Mouse (Mus musculus) kidney, postnatal 36 days (tissue): ENCODE data around the gene Flvcr2.
A peak's percentile ranks its signal among the peaks of the same experiment; 100 is the strongest.

ENCODE experiments used
- DNase-seq, 2 experiments: peaks; one replicate each; pipeline ENCODE4 v3.0.0; 2021 to 2022; ENCODE audit warnings: mixed read lengths in 2 of 2

Flvcr2 gene

DNA sequence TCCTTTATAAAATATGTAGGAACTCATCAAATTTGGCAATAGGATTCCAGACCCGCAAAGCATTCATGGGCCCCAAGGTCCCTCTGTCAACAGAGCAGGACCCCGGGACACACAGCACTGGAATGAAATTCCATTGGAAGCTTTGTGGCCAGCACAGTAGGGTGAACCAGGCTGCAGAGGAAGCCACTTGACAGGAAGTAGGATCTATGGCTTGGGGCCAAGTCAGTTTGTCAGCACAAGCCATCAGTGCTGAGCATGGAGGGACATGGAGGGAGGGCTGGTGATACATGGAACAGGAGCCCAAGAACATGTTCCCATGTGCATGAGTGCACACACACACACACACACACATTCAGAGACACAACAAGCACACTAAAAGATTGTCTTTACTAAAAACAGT, 10.1 kb upstream of the Flvcr2 start:
- DNase-seq = peak; percentile 52 to 63

DNA sequence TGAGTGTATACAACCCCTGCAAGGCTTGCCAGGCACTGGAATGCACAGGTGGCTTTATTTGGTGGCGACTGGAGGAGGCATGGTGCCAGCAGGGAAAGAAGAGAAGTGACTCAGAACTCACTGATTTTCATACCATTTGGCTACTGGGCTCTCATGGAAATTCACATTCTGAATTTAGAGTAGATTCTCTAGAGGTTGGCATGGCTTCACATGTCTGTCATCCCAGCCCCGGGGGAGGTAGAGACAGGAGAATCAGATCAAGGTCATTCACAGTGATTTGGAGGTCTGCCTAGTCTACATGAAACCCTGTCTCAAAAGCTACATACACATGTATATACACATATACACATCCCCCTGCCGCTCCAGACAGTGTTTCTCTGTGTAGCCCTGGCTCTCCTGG, 9.4 kb upstream of the Flvcr2 start:
- no peak for DNase-seq

GRCm38 (mm10) chr12:85746696-85747219, 419 bp downstream of the Flvcr2 start:
- no peak for DNase-seq

GRCm38 (mm10) chr12:85747343-85747742, 1.0 kb downstream of the Flvcr2 start:
- DNase-seq = peak in 1 of 2 experiments; percentile 32

DNA sequence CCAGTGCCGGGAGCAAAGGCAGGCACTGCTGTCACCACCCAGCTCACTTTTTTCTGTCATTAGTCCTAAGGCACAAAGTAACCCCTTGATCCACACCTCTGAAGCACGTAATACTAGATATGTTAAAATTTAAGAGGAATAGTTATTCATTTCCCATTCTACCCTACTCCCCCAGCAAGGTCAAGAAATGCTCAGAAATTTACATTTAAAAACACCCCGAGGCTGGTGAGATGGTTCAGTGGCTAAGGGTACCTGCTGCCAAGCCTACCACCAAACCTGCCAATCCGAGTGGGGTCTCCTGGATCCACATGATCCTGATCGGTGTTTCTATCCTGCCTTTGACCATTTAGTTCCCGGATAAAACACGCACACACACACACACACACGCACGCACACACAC, 3.5 kb downstream of the Flvcr2 start:
- DNase-seq = peak; percentile 67 to 81

- DNase-seq = peak; percentile 45 to 71
Measured at GRCm38 (mm10) chr12:85752116-85752515, 5.8 kb downstream of the Flvcr2 start.

- DNase-seq = no peak
Measured at GRCm38 (mm10) chr12:85753223-85753622, 6.9 kb downstream of the Flvcr2 start.

DNA sequence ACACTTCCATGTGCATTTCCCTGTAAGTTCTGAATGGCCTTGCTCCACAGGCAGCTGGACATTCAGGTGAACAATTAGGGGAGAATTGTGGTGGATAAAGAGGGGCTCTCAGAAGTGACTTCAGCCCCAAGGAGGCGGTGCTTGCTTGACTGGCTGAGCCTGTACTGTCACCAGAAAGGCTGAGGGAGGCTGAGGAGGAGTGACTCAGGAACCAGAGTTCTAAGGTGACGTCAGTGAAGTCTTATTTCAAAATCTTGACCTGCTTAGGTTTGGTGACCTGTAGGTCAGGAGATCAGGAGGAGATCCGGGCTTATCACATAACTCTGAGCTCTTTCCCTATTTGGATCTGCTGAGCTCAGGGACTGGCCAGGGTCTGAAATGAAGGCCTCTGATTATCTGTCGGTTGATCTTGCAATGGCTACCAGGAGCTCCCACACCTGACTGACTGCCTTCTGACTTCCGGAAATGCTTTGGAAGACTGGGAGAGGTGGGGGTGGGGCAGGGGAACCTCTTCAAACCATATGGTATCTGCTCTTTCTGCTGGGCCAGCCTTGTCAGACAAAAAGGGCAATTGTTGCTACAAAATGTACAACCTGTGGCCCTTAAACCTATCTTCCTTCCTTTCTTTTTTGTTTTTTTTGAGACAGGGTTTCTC, 8.4 kb downstream of the Flvcr2 start:
- no peak for DNase-seq

DNA sequence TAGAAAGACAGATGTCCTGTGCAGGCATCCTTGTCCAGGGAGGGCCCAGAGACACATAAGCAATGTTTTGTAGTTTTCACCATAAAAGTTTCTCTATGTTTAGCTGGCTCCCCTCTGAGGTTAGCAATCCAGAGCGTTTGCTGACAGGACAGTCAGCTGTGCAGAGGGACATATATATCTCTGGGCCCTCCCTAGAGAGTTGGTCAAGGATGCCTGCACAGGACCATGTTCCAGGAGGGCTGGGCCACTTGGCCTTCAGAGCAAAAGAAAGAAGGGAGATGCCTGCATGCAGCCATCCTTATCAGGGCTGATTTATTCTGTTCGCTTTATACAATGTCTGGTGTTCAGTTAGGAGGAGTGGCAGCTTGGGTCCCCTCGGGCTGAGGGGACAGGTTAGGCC, 10.1 kb downstream of the Flvcr2 start:
- DNase-seq = no peak

GRCm38 (mm10) chr12:85757074-85757473, 10.7 kb downstream of the Flvcr2 start:
- no peak for DNase-seq

GRCm38 (mm10) chr12:85758741-85759140, 12.4 kb downstream of the Flvcr2 start:
- DNase-seq = peak; percentile 63 to 81

- peak in 1 of 2 experiments; percentile 42 for DNase-seq
Measured at GRCm38 (mm10) chr12:85761471-85761870, 15.1 kb downstream of the Flvcr2 start.

DNA sequence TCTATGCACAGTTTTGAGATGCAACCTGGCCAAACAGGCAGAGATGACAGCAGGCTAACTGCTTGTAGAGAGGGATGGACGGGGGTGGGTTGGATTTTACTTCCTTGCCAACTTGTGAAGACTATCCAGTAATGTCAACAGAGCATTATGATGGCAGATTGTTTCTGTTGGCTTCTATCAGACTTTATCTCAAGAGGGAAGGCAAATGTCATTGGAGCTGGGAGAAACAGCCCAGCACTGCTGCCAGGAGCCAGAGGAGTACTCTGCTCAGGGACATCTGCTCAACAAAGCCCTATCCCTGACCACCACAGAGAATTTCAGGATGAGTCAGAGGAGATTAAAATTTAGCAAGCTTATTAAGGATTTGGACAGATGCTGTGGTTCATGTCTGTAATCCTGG, 18.3 kb downstream of the Flvcr2 start:
- no peak for DNase-seq

DNA sequence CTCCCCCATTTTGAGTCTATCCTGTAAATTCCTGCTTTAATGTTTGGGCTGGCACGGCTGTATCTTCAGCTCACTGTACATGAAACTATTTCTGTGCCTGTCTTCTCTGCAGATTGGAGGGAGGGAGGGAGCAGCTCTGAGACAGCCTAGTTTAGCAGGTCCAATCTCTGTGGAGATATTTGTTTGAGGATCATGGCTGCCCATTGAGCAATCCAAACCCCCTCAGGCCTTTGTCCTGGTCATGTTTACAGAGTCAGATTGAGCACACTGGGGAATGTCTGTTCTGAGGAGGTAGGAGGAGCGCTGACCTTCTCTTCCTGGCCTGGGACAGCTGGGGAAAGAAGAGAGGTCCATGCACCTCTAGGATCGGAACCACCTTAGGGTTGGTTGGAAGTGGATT, 19.9 kb downstream of the Flvcr2 start:
- no peak for DNase-seq

GRCm38 (mm10) chr12:85767750-85768149, 21.4 kb downstream of the Flvcr2 start:
- DNase-seq = peak in 1 of 2 experiments; percentile 34

GRCm38 (mm10) chr12:85771356-85771755, 25.0 kb downstream of the Flvcr2 start:
- peak in 1 of 2 experiments; percentile 46 for DNase-seq

- no peak for DNase-seq
Measured at GRCm38 (mm10) chr12:85778962-85779361, 32.6 kb downstream of the Flvcr2 start.

DNA sequence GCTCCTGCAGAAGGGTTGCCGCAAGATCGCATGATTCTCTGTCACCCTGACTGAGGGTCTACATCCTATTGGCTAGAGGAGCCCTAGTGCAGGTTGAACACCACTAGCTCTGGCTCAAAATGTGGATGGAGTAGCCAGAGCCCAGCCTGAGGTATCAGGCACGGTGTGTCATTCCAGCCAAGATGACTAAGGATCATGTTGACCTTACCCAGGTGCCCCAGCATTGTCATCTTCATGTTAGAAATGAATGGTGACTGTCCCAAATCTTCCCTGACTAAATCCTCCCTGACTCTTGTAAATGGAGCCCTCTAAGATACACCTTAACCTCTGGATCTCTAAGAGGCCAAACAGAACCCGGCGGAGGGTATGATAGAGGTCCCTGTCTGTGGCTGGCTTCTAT, 33.4 kb downstream of the Flvcr2 start:
- DNase-seq = no peak

DNA sequence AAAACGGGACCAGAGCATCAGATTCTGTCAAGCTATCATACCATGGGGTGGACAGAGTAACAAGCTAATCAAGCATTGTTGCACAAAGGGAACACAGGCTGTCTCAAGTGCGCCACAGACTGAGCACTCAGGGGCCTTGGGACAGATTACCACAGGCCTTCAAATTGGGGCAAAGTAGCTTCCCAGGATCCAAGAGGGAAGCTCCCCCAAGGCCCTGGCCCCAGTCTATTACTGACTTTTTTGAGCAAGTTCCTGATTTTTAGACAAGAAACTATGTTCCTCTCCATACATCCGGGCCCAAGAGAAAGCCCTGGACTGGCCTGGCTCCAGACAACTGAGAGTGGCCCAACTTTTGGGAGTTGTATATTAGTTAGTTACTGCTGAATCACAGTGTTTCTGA, 35.3 kb downstream of the Flvcr2 start:
- DNase-seq = no peak

- DNase-seq = peak; percentile 53 to 68
Measured at GRCm38 (mm10) chr12:85784916-85785815, 38.8 kb downstream of the Flvcr2 start.

DNA sequence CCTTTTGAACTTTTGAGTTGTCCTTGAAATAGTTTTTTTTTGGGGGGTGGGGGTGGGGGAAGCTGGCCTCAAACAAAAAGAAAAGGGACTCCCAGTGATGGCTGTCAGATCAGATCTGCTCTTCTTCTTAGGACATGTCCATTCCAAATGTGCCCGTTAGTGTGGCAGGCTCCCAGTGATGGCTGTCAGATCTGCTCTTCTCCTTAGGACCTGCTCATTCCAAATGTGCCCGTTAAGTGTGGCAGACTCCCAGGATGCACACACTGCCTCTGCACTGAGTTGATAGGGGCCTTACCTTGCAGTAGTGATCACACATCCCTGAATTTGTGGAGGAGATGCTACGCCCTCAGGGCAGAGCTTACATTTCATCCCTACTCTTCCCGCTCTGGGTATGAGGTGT, 45.8 kb downstream of the Flvcr2 start:
- no peak for DNase-seq

DNA sequence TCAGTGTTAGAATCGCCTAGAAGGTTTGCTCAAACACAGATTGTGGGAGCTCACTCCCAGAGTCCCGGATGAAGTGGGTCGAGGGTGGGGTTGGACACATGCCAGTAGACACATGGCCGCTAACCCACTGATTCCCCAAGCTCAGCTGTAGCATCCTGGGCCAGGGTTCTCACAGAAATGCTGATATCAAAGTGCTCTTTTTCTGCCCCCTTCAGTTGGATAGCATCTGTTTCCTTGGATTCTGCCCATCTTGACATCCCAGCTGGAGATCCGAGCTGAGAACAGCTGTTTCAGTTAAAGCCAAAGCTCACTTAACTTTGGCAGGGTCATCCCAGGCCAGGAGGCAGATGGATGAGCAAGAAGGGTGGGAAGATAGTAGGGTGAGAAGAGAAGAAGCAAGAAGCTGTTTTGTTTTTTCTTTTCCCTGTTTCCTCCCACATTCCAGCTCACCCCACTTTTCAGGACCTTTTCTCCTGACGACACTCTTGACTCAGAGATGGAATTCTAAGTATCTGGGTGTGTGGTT, 46.5 kb downstream of the Flvcr2 start:
- DNase-seq = peak in 1 of 2 experiments; percentile 35

- DNase-seq = no peak
Measured at GRCm38 (mm10) chr12:85794094-85794493, 47.8 kb downstream of the Flvcr2 start.

GRCm38 (mm10) chr12:85795551-85795950, 49.2 kb downstream of the Flvcr2 start:
- no peak for DNase-seq
